Mouse (Mus musculus): ENCODE data around the gene Stt3b. TPM values are rescaled to one million over a fixed set of nuclear protein-coding genes. Genes with fewer than 3 reads are reported as not detected.

Gene Stt3b
- polyA plus RNA-seq, 1 experiment from 2014 or later = 99.9 TPM

- H3K27me3 ChIP-seq (ENCODE audit: low read depth, poor library complexity, severe bottlenecking) = no peaks in the 10 kb centered on the region
- no peak for DNase-seq (ENCODE audit: low spot score)
- H3K4me1 ChIP-seq = peaks cover 40% of the 10 kb centered on the region
- no peaks in the 10 kb centered on the region for H3K9me3 ChIP-seq (replicated peaks)
- WGBS = under 1% methylated on average over 20 of the region's 42 CpGs
- peak overlapping the region; percentile 96 for H3K4me3 ChIP-seq
- no peaks in the 10 kb centered on the region for H3K36me3 ChIP-seq
- H3K27ac ChIP-seq (replicated peaks) = peak overlapping the region; percentile 99
These were observed 260 bp downstream of the Stt3b start for GRCm38 (mm10) chr9:115309977-115310345.

GRCm38 (mm10) chr9:115309381-115309971, 745 bp downstream of the Stt3b start:
- peaks cover 39% of the 10 kb centered on the region for H3K4me1 ChIP-seq
- WGBS = under 1% methylated on average over 65 of the region's 65 CpGs
- no peaks in the 10 kb centered on the region for H3K36me3 ChIP-seq
- H3K27me3 ChIP-seq (ENCODE audit: low read depth, poor library complexity, severe bottlenecking) = no peaks in the 10 kb centered on the region
- DNase-seq (ENCODE audit: low spot score) = no peak
- H3K9me3 ChIP-seq (replicated peaks) = no peaks in the 10 kb centered on the region
- peak overlapping the region; percentile 96 for H3K4me3 ChIP-seq
- H3K27ac ChIP-seq (replicated peaks) = peak overlapping the region; percentile 99

GRCm38 (mm10) chr9:115308941-115309380, 1.3 kb downstream of the Stt3b start:
- Histone ChIP-seq H3K9me3 (replicated peaks) (no peaks in the 10 kb centered on the region), H3K4me1 (peaks cover 41% of the 10 kb centered on the region), H3K4me3 (peak overlapping the region; percentile 96), H3K27me3 (ENCODE audit: low read depth, poor library complexity, severe bottlenecking) (no peaks in the 10 kb centered on the region), H3K36me3 (no peaks in the 10 kb centered on the region), H3K27ac (replicated peaks) (peak overlapping the region; percentile 99)
- peak; percentile 48 for DNase-seq (ENCODE audit: low spot score)
- under 1% methylated on average over 18 of the region's 18 CpGs for WGBS

- DNase-seq (ENCODE audit: low spot score) = no peak
- 22% methylated on average over 4 of the region's 4 CpGs for WGBS
- Histone ChIP-seq H3K9me3 (replicated peaks) (no peaks in the 10 kb centered on the region), H3K4me1 (peaks cover 46% of the 10 kb centered on the region), H3K27ac (replicated peaks) (peak overlapping the region; percentile 99), H3K4me3 (peak overlapping the region; percentile 96), H3K36me3 (no peaks in the 10 kb centered on the region), H3K27me3 (ENCODE audit: low read depth, poor library complexity, severe bottlenecking) (no peaks in the 10 kb centered on the region)
These were observed 1.8 kb downstream of the Stt3b start for GRCm38 (mm10) chr9:115308401-115308800.

- DNase-seq (ENCODE audit: low spot score) = no peak
- whole genome bisulfite sequencing = 55% methylated on average over 6 of the region's 6 CpGs
- peaks cover 65% of the 10 kb centered on the region for H3K4me1 ChIP-seq
These were observed 4.0 kb downstream of the Stt3b start for GRCm38 (mm10) chr9:115306202-115306601.

GRCm38 (mm10) chr9:115304149-115304548, 6.1 kb downstream of the Stt3b start:
- Histone ChIP-seq H3K27me3 (ENCODE audit: low read depth, poor library complexity, severe bottlenecking) (no peaks in the 10 kb centered on the region), H3K4me3 (no peak overlapping the region), H3K27ac (replicated peaks) (no peak overlapping the region), H3K36me3 (peaks cover 11% of the 10 kb centered on the region; the same call in 1 of the 2 replicates), H3K9me3 (replicated peaks) (no peaks in the 10 kb centered on the region), H3K4me1 (peaks cover 70% of the 10 kb centered on the region)
- no peak for DNase-seq (ENCODE audit: low spot score)
- WGBS = 72% methylated on average over 4 of the region's 4 CpGs

More at GRCm38 (mm10) chr9:115306202-115306601, 4.0 kb downstream of the Stt3b start:
- H3K36me3 ChIP-seq = peaks cover 6% of the 10 kb centered on the region; the same call in 1 of the 2 replicates
- no peaks in the 10 kb centered on the region for H3K9me3 ChIP-seq (replicated peaks)
- no peaks in the 10 kb centered on the region for H3K27me3 ChIP-seq (ENCODE audit: low read depth, poor library complexity, severe bottlenecking)
- no peak overlapping the region for H3K27ac ChIP-seq (replicated peaks)
- peak overlapping the region; percentile 96 for H3K4me3 ChIP-seq

- Histone ChIP-seq H3K9me3 (replicated peaks) (no peaks in the 10 kb centered on the region), H3K4me3 (no peak overlapping the region), H3K27ac (replicated peaks) (0 out of 2 replicates have a peak overlapping the region, but pooled peaks have one; percentile 17), H3K4me1 (peaks cover 55% of the 10 kb centered on the region), H3K36me3 (peaks cover 11% of the 10 kb centered on the region; the same call in 1 of the 2 replicates), H3K27me3 (ENCODE audit: low read depth, poor library complexity, severe bottlenecking) (no peaks in the 10 kb centered on the region)
- DNase-seq (ENCODE audit: low spot score) = no peak
- WGBS = 88% methylated on average over 7 of the region's 7 CpGs
These were observed 8.6 kb downstream of the Stt3b start for GRCm38 (mm10) chr9:115301593-115301992.

- Histone ChIP-seq H3K9me3 (replicated peaks) (no peaks in the 10 kb centered on the region), H3K27ac (replicated peaks) (no peak overlapping the region), H3K4me3 (no peak overlapping the region), H3K27me3 (ENCODE audit: low read depth, poor library complexity, severe bottlenecking) (no peaks in the 10 kb centered on the region), H3K36me3 (peaks cover 11% of the 10 kb centered on the region; the same call in 1 of the 2 replicates), H3K4me1 (peaks cover 50% of the 10 kb centered on the region)
- WGBS = 97% methylated on average over 6 of the region's 6 CpGs
- no peak for DNase-seq (ENCODE audit: low spot score)
These were observed 9.1 kb downstream of the Stt3b start for GRCm38 (mm10) chr9:115301002-115301579.

GRCm38 (mm10) chr9:115296738-115297137, 13.5 kb downstream of the Stt3b start:
- Histone ChIP-seq H3K27ac (replicated peaks) (no peak overlapping the region), H3K9me3 (replicated peaks) (no peaks in the 10 kb centered on the region), H3K27me3 (ENCODE audit: low read depth, poor library complexity, severe bottlenecking) (no peaks in the 10 kb centered on the region), H3K36me3 (peaks cover 15% of the 10 kb centered on the region; the same call in 1 of the 2 replicates), H3K4me3 (no peak overlapping the region), H3K4me1 (peaks cover 22% of the 10 kb centered on the region)
- DNase-seq (ENCODE audit: low spot score) = no peak
- WGBS = 91% methylated on average over 7 of the region's 7 CpGs

GRCm38 (mm10) chr9:115293920-115294594, 16.2 kb downstream of the Stt3b start:
- Histone ChIP-seq H3K4me3 (no peak overlapping the region), H3K27ac (replicated peaks) (no peak overlapping the region), H3K36me3 (peaks cover 5% of the 10 kb centered on the region; the same call in 1 of the 2 replicates), H3K4me1 (peaks cover 10% of the 10 kb centered on the region; the same call in 1 of the 2 replicates), H3K9me3 (replicated peaks) (no peaks in the 10 kb centered on the region), H3K27me3 (ENCODE audit: low read depth, poor library complexity, severe bottlenecking) (no peaks in the 10 kb centered on the region)
- WGBS = 90% methylated on average over 10 of the region's 10 CpGs
- DNase-seq (ENCODE audit: low spot score) = no peak

- no peak for DNase-seq (ENCODE audit: low spot score)
- Histone ChIP-seq H3K4me1 (peaks cover 6% of the 10 kb centered on the region; the same call in 1 of the 2 replicates), H3K9me3 (replicated peaks) (no peaks in the 10 kb centered on the region), H3K27ac (replicated peaks) (no peak overlapping the region), H3K27me3 (ENCODE audit: low read depth, poor library complexity, severe bottlenecking) (no peaks in the 10 kb centered on the region), H3K4me3 (no peak overlapping the region), H3K36me3 (peaks cover 8% of the 10 kb centered on the region)
- 95% methylated on average over 6 of the region's 6 CpGs for WGBS
These were observed 22.3 kb downstream of the Stt3b start for GRCm38 (mm10) chr9:115287774-115288434.

- DNase-seq (ENCODE audit: low spot score) = no peak
- Histone ChIP-seq H3K27ac (replicated peaks) (no peak overlapping the region), H3K4me3 (no peak overlapping the region), H3K9me3 (replicated peaks) (no peaks in the 10 kb centered on the region), H3K4me1 (peaks cover 11% of the 10 kb centered on the region; the same call in 1 of the 2 replicates), H3K36me3 (peaks cover 32% of the 10 kb centered on the region), H3K27me3 (ENCODE audit: low read depth, poor library complexity, severe bottlenecking) (no peaks in the 10 kb centered on the region)
- WGBS = 90% methylated on average over 4 of the region's 4 CpGs
These were observed 25.8 kb downstream of the Stt3b start for GRCm38 (mm10) chr9:115284385-115284784.

Measured in midbrain, embryonic 10.5 days (tissue).